Mouse (Mus musculus): ENCODE results near the gene Grik5.

The Grik5 gene

DNA sequence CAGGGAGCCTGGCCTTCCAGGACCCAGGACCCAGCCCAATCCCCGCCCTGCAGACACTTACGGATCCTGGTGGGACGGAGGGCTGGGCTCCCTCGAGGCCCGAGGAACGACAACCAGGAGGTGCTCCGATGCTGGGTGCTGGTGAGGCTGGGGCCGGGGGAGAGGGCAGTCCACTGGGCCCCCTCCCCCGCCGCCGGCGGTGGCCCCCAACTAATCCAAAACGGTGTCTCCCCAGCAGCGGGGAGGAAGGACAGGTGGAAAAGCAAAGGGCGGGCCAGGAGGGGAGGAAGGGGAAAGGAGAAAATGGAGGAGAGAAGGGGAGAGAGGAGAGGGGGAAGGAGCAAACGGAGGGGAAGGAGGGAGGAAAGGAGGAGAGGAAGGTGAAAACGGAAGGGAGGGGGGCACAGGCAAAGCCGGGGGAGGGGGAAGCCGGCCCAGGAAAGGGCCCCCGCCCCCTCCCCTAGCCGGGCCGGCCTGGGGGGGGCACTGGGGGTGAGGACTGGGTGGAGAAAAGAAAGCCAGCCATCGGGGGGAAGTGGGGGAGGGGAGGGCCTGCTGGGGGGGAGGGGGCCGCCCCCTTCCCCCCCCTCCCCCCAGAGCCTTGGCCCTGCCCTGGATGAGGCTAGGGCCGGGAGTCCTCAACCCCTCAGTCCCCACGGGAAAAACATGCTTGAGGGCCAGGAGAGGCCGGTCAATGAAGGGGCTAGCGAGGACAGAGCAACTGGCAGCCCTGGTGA, at the start of gene Grik5, which contains the start of gene Zfp574:
Gene Grik5 (minus strand): TSS at position 368 of the 737 bp plus-strand sequence.
Gene Zfp574 (plus strand): TSS at position 589 of the 737 bp plus-strand sequence.
- in situ Hi-C loops (cut with MboI; ENCODE audit: low sequenced_read_pairs) = no loop called here

- in situ Hi-C loops (cut with MboI; ENCODE audit: low sequenced_read_pairs) = no loop called here
Observed at GRCm38 (mm10) chr7:25121240-25121786, 49.2 kb upstream of the Grik5 start.

- in situ Hi-C loops (cut with MboI; ENCODE audit: low sequenced_read_pairs) = no loop called here
Observed at GRCm38 (mm10) chr7:25120061-25120834, 48.1 kb upstream of the Grik5 start.

DNA sequence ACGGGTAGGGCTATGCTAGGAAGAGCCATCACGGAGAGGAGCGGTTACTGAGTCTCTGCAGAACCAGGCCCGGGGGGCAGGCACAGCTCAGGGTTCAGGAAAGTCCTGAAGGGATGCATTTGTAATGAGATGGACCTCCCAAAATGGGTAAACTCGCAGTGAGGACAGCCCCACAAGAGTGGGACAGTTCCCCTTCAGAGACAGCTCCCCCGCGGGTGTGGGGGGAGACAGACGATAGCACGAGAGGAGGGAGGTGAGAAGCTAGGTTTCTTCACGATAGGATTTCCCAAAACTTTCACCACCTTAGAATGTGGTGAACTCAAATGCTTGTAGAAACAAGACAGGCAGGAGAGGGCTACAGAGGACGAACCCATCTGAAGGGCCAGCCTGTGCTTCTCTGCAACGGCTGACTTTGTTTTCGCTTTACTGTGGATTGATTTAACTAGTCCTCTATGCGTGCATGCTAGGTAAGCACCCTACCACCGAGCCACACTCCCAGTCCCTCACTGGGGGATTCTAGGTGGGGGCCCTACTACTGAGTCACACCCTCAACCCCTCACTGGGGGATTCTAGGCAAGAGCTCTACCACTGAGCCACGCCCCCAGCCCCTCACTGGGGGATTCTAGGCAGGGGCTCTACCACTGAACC, 40.9 kb upstream of the Grik5 start:
- in situ Hi-C loops (cut with MboI; ENCODE audit: low sequenced_read_pairs) = no loop called here

- in situ Hi-C loops (cut with MboI; ENCODE audit: low sequenced_read_pairs) = no loop called here
Observed at GRCm38 (mm10) chr7:25112178-25112955, 40.2 kb upstream of the Grik5 start.

DNA sequence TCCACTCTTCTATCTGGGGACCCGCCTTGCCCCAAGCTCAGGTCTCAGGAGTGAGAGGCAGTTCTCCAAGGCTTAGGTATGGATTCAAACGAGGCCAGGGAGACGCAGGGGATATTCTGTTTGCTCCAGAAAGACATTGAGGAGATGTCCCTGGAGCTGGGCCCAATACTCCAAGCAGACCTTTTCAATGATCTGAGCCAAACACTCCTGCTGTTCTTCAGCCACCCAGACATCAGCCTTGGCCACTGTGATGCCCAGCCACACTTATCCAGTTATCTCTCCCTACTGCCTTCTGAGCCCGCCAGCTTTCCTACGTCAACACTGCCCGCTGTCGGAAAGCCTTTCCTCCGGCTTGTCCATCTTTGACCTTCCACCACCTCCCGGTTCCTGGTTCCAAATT, 38.2 kb upstream of the Grik5 start:
- in situ Hi-C loops (cut with MboI; ENCODE audit: low sequenced_read_pairs) = no loop called here

GRCm38 (mm10) chr7:25109355-25109754, 37.2 kb upstream of the Grik5 start:
- in situ Hi-C loops (cut with MboI; ENCODE audit: low sequenced_read_pairs) = no loop called here

DNA sequence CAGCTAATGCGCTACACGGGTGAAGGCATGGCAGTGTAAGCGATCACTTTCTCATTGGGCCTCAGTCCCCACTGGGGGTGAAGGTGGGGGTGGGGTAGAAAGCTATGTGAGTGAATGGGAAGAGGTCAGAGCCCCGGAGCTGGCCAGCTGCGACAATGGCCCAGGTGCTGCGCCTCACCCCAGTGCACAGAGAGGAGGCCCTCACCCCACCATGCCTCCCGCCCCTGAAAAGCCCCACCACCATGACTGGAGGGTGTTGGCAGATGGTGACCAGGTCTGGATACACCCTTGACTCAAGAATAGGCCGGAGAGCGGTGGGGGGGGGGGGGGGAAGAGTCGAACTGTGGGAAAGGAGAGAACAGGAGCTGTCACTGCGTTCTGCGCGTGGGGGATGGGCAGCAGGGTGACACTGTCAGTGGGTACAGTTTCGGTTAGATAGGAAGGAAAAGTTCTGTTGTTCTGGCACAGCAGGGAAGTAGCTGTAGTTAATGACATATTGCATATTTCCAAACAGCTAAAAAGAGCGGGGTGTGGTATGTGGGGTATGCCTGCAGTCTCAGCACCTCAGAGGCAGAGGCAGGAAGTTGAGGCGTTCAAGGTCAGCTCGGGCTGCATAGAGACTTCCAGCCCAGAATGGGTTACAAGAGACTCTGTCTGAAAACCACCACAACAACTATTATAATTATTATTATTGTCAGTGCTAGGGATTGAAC, 34.8 kb upstream of the Grik5 start:
- in situ Hi-C loops (cut with MboI; ENCODE audit: low sequenced_read_pairs) = no loop called here

- in situ Hi-C loops (cut with MboI; ENCODE audit: low sequenced_read_pairs) = no loop called here
Observed at GRCm38 (mm10) chr7:25105411-25106160, 33.4 kb upstream of the Grik5 start.

GRCm38 (mm10) chr7:25099581-25099980, 27.4 kb upstream of the Grik5 start:
- in situ Hi-C loops (cut with MboI; ENCODE audit: low sequenced_read_pairs) = no loop called here

DNA sequence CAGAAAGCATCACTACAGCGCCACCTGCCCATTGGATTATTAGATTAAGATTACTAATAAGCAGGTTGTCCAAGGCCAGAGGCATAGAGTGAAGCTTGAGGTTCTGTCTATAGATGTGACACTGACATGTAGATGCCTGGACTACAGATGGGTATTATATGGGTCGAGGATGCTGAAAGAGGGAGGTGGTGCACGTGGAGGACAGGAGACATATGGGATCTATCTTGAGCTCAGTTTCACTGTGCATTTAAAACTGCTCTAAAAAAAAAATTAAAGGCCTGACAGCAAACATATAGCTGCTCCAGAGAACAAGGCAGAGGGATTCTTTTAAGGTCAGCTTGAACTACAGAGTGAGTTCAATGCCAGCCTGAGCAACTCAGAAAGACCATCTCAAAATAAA, 26.0 kb upstream of the Grik5 start:
- in situ Hi-C loops (cut with MboI; ENCODE audit: low sequenced_read_pairs) = no loop called here

DNA sequence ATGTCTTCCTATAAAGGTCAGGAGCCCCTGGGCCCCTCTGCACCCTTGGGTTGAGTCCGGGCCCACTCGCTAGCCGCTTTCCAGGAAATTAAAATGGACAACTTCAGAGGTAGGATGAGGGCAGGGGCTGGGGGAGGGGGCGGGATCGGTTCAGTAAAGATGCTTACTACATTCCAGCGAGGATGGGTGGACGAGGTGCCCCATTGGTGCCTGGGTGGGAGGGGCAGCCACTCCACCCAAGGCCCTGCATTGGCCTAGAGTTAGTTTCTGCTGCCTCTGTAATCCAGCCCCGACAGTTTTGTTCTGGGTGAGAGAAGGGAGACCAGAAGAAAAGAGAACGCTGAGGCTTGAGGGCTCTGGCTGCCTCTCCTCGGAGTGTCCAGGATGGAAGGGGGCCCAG, 17.7 kb upstream of the Grik5 start:
- in situ Hi-C loops (cut with MboI; ENCODE audit: low sequenced_read_pairs) = no loop called here

- in situ Hi-C loops (cut with MboI; ENCODE audit: low sequenced_read_pairs) = no loop called here
Observed at GRCm38 (mm10) chr7:25088968-25089367, 16.8 kb upstream of the Grik5 start.

DNA sequence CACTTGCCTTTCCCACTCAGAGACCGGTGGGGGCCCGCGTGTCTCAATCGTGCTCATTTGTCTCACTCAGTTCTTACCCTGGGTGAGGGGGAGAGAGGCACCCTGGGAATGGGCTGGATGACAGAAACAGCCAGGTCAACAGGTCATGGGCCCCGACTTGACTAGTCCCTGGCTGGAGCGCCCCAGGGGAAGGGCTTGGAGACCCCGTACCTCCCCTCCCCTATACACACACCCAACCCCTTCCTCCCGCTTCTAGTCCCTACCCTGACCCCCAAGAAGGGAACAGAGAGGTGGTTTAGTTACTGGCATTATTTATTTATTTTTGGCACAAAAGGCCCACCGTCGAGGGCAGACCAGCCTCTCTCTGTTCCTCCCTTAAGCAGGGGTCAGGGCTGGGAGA, 16.4 kb upstream of the Grik5 start:
- in situ Hi-C loops (cut with MboI; ENCODE audit: low sequenced_read_pairs) = no loop called here

GRCm38 (mm10) chr7:25087972-25088371, 15.8 kb upstream of the Grik5 start:
- in situ Hi-C loops (cut with MboI; ENCODE audit: low sequenced_read_pairs) = no loop called here

DNA sequence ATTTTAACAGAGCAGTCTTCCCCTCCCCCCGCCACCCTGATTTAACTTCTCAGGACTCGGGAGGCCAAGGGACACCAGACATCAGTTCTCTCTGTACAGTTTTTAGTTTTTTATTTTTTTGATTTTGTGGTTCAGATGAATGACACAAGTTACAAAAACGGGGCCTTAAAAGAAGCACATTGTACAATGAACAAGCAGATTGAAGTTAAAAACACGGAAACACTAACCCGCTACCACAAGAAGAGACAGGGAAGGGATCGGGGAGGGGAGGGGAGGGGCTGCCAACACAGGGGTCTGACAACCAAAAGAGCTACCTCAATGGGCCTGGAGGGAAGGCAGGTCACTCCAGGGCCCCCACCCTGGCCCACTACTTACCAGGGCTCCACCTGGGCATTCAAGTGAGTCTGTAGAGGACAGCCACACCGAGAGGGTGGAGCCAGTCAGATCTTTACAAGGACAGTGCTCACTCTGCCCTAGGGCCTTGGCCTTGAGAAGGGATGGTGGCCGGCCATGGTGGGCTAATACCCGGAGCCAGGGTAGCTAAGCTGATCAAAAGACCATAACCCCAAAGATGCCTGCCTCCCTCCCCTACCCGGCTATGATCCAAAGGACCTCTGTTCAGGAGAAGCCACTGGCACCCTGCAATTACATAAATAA, 15.2 kb upstream of the Grik5 start:
- in situ Hi-C loops (cut with MboI; ENCODE audit: low sequenced_read_pairs) = no loop called here

DNA sequence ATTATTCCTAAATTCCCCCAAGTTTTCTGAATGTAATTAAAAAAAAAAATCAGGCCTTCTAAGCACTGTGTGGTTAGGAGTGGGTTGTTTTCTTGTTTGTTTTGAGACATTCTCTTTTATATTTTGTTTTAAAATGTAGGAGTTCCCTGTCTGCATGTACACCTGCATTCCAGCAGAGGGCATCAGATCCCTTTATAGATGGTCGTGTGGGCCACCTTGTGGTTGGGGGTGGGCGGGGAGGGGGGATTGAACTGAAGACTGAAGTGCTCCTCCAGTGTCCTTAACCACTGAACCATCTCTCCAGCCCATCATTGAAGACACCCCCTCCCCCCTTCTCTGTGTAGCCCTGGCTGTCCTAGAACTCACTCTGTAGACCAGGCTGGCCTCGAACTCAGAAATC, 14.5 kb upstream of the Grik5 start:
- in situ Hi-C loops (cut with MboI; ENCODE audit: low sequenced_read_pairs) = no loop called here

DNA sequence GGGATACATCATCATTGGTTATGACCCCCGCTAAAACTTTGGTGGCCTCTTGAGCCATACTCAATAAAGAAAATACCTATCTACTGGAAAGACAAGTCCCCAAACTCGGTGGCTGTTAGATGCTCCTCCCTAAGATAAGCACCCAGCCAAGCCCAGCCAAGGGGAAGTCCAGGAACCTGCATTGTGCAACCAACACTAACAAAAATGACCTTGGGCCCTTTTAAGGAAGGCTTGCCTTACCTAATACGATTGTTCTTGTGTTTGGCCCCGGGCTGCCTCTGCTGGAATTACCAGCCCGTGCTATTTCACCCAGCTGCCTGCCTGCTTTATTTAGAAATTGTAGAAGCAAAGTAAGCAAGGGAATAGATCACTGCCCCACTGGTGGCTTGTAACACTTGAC, 12.5 kb upstream of the Grik5 start:
- in situ Hi-C loops (cut with MboI; ENCODE audit: low sequenced_read_pairs) = no loop called here

- in situ Hi-C loops (cut with MboI; ENCODE audit: low sequenced_read_pairs) = no loop called here
Observed at GRCm38 (mm10) chr7:25082510-25082909, 10.4 kb upstream of the Grik5 start.

All from CH12F3 (cell line).